Mouse (Mus musculus): ENCODE results near the gene Sox13.

The Sox13 gene

GRCm38 (mm10) chr1:133423543-133424480, at the start of gene Sox13:
TSS of gene Sox13 (minus strand) at chr1:133424377.
- peak; percentile 68 for DNase-seq (ENCODE audit: low read depth, low spot score)

- DNase-seq (ENCODE audit: low read depth, low spot score), result no peak
Measured at GRCm38 (mm10) chr1:133471556-133471955, 47.4 kb upstream of the Sox13 start.

GRCm38 (mm10) chr1:133471086-133471485, 46.9 kb upstream of the Sox13 start:
- no peak for DNase-seq (ENCODE audit: low read depth, low spot score)

- DNase-seq (ENCODE audit: low read depth, low spot score), result no peak
Measured at GRCm38 (mm10) chr1:133470242-133471025, 46.3 kb upstream of the Sox13 start.

- no peak for DNase-seq (ENCODE audit: low read depth, low spot score)
Measured at GRCm38 (mm10) chr1:133469213-133469612, 45.0 kb upstream of the Sox13 start.

- no peak for DNase-seq (ENCODE audit: low read depth, low spot score)
Measured at GRCm38 (mm10) chr1:133468751-133469150, 44.6 kb upstream of the Sox13 start.

GRCm38 (mm10) chr1:133467905-133468304, 43.7 kb upstream of the Sox13 start:
- DNase-seq (ENCODE audit: low read depth, low spot score), result no peak

GRCm38 (mm10) chr1:133463138-133463537, 39.0 kb upstream of the Sox13 start:
- DNase-seq (ENCODE audit: low read depth, low spot score), result no peak

GRCm38 (mm10) chr1:133460996-133461395, 36.8 kb upstream of the Sox13 start:
- no peak for DNase-seq (ENCODE audit: low read depth, low spot score)

GRCm38 (mm10) chr1:133456097-133456496, 31.9 kb upstream of the Sox13 start:
- DNase-seq (ENCODE audit: low read depth, low spot score), result no peak

GRCm38 (mm10) chr1:133452564-133453165, 28.5 kb upstream of the Sox13 start:
- peak; percentile 31 for DNase-seq (ENCODE audit: low read depth, low spot score)

GRCm38 (mm10) chr1:133451869-133452563, 27.8 kb upstream of the Sox13 start:
- DNase-seq (ENCODE audit: low read depth, low spot score), result no peak

- DNase-seq (ENCODE audit: low read depth, low spot score), result no peak
Measured at GRCm38 (mm10) chr1:133451025-133451424, 26.8 kb upstream of the Sox13 start.

GRCm38 (mm10) chr1:133448351-133448931, 24.3 kb upstream of the Sox13 start:
- peak; percentile 67 for DNase-seq (ENCODE audit: low read depth, low spot score)

GRCm38 (mm10) chr1:133446291-133446690, 22.1 kb upstream of the Sox13 start:
- no peak for DNase-seq (ENCODE audit: low read depth, low spot score)

GRCm38 (mm10) chr1:133444315-133444714, 20.1 kb upstream of the Sox13 start:
- no peak for DNase-seq (ENCODE audit: low read depth, low spot score)

GRCm38 (mm10) chr1:133437916-133438683, 13.9 kb upstream of the Sox13 start:
- no peak for DNase-seq (ENCODE audit: low read depth, low spot score)

- DNase-seq (ENCODE audit: low read depth, low spot score), result no peak
Measured at GRCm38 (mm10) chr1:133434756-133435112, 10.6 kb upstream of the Sox13 start.

GRCm38 (mm10) chr1:133434018-133434755, 10.0 kb upstream of the Sox13 start:
- peak; percentile 93 for DNase-seq (ENCODE audit: low read depth, low spot score)

GRCm38 (mm10) chr1:133432566-133432965, 8.4 kb upstream of the Sox13 start:
- peak; percentile 75 for DNase-seq (ENCODE audit: low read depth, low spot score)
